Mouse (Mus musculus) hindbrain, embryonic 12.5 days (tissue): ENCODE data around the gene Taf1c. TPM values are rescaled to one million over a fixed set of nuclear protein-coding genes. Genes with fewer than 3 reads are reported as not detected.

Experiments used
- polyA plus RNA-seq: library from polyadenylated mRNA; unstranded; fragments of >200 nt; fragmentation: Nextera tagmentation; extraction: Ambion mirVana; gene quantifications from 2 replicates; pipeline ENCODE4 v1.2.1, GENCODE M21; 2016

Gene Taf1c
- polyA plus RNA-seq, 1 experiment from 2014 or later, result 14.9 TPM

Other genes starting within 250 kb of the Taf1c start
- 15.2 and 16.7 TPM in 2 replicates for gene Mlycd, start 210.3 kb downstream of the Taf1c start, polyA plus RNA-seq
- gene Osgin1, start 171.1 kb downstream of the Taf1c start, polyA plus RNA-seq, result 0.12 and 0.14 TPM in 2 replicates
- 18.3 and 23.7 TPM in 2 replicates for gene Necab2, start 158.5 kb downstream of the Taf1c start, polyA plus RNA-seq
- gene Slc38a8, start 103.5 kb downstream of the Taf1c start, polyA plus RNA-seq, result 0.08 and 0.12 TPM in 2 replicates
- gene Mbtps1, start 46.5 kb downstream of the Taf1c start, polyA plus RNA-seq, result 103 and 110 TPM in 2 replicates
- 85.3 and 91.1 TPM in 2 replicates for gene Hsdl1, start 30.0 kb downstream of the Taf1c start, polyA plus RNA-seq
- 0.61 TPM in 2 replicates for gene Dnaaf1, start 30.0 kb downstream of the Taf1c start, polyA plus RNA-seq
- 0.18 TPM in 1 of 2 replicates, not detected in the other for gene Adad2, start 7.5 kb upstream of the Taf1c start, polyA plus RNA-seq
- 0.22 TPM in 1 of 2 replicates, not detected in the other for gene Kcng4, start 30.5 kb upstream of the Taf1c start, polyA plus RNA-seq
- 1.8 and 2.5 TPM in 2 replicates for gene Wfdc1, start 61.1 kb upstream of the Taf1c start, polyA plus RNA-seq
- 0.77 and 0.88 TPM in 2 replicates for gene Atp2c2, start 94.8 kb upstream of the Taf1c start, polyA plus RNA-seq
- 11.9 and 12.2 TPM in 2 replicates for gene Tldc1, start 173.2 kb upstream of the Taf1c start, polyA plus RNA-seq
- 115 and 142 TPM in 2 replicates for gene Cotl1, start 235.3 kb upstream of the Taf1c start, polyA plus RNA-seq